Mouse (Mus musculus): ENCODE measurements around the gene Spaca4. TPM values are rescaled to one million over a fixed set of nuclear protein-coding genes. Genes with fewer than 3 reads are reported as not detected.
A peak's percentile ranks its signal among the peaks of the same experiment; 100 is the strongest.

Gene Spaca4
- total and polyA plus RNA-seq, 3 experiments = 0.38 TPM; not detected in 2

DNA sequence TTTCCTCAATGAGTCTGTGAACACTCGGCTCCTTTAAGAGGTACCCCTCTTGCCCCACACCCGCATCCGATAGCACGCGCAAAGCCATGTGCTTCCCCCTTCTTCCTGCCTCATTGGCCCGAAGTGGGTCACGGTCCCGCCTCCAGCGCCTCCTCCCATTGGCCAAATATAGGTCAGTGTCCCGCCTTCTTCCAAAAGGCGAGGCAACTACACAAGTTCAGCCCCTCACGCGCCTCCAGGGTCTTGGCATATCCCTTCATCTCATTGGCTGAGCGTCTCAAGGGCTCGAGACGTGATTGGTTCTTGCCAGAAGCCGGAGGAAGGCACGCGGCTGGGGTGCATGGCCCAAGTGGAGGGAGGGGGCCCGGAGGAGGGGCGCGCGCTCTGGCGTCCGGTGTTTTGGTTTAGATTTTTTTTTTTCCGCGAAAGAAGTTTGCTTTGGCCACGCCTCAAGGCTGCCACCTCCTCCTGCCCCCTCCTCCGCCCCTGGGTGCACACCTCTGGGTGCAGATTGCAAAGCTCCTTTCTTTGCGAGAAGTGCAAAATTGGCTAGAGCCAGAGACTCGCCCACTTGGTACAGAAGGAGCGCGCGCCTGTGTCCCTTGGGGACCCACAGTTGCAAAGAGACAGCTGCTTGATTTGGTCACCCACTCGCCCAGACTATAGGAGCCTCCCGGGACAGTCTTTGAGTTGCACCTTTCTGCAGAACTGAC is 20.7 kb downstream of the Spaca4 start, which contains the start of gene Dbp:
TSS of gene Dbp (plus strand) at position 359 of the 713 bp plus-strand sequence.
- Histone ChIP-seq H3K9ac (ENCODE audit: control insufficient read depth, low read depth, low read length, poor library complexity, severe bottlenecking) (peak within 1 kb of the TSS; percentile 98), H3K9me3 (replicated peaks; ENCODE audit: insufficient read depth, low read length) (no peaks in the 10 kb centered on the region), H3K4me3 (ENCODE audit: control insufficient read depth in 1 of 2, insufficient read depth in 1 of 2, low read depth in 2 of 2, low read length in 2 of 2) (peak within 1 kb of the TSS; percentile 82 to 85), H3K27ac (ENCODE audit: control insufficient read depth, low read depth, low read length) (peak within 1 kb of the TSS; percentile 82), H3K79me2 (ENCODE audit: control insufficient read depth, insufficient read depth, low read length, poor library complexity) (peaks cover 7% of the 10 kb centered on the region), H3K4me1 (ENCODE audit: control insufficient read depth in 1 of 2, insufficient read depth in 2 of 2, low read length in 2 of 2) (peaks cover 0 to 18% of the 10 kb centered on the region in 2 experiments; a peak in 2 of 4 replicates), H3K36me3 (ENCODE audit: control insufficient read depth in 1 of 2, insufficient read depth in 2 of 2, low read length in 2 of 2) (peaks cover 0 to 5% of the 10 kb centered on the region in 2 experiments; a peak in 2 of 4 replicates), H3K27me3 (ENCODE audit: control insufficient read depth in 1 of 2, insufficient read depth in 2 of 2, low read length in 2 of 2) (peaks cover 0 to under 1% of the 10 kb centered on the region in 2 experiments; a peak in 1 of 4 replicates)
- DNase-seq (ENCODE audit: low read depth, low spot score) = peak; percentile 99
- TF ChIP-seq ZNF384 (IDR thresholded peaks at IDR 0.05; ENCODE audit: low read depth, low read length) = peak; percentile 94
- no peak for TF ChIP-seq JUND (IDR thresholded peaks at IDR 0.05; ENCODE audit: low read depth, low read length)
- TF ChIP-seq CHD2 (IDR thresholded peaks at IDR 0.05; ENCODE audit: low read length) = peak; percentile 73
- TF ChIP-seq RAD21 (IDR thresholded peaks at IDR 0.05; ENCODE audit: low read depth, low read length) = no peak
- TF ChIP-seq RCOR1 (IDR thresholded peaks at IDR 0.05; ENCODE audit: low read depth, low read length) = no peak
- 0 out of 2 replicates have a peak, but pooled peaks have one; percentile 21 for TF ChIP-seq ZMIZ1 (IDR thresholded peaks at IDR 0.05; ENCODE audit: low read depth, low read length)
- TF ChIP-seq SMC3 (IDR thresholded peaks at IDR 0.05; ENCODE audit: low read depth, low read length) = no peak
- 0 out of 2 replicates have a peak, but pooled peaks have one; percentile 18 for TF ChIP-seq TCF12 (IDR thresholded peaks at IDR 0.05; ENCODE audit: low read depth, low read length)
- peak; percentile 57 for TF ChIP-seq ETS1 (IDR thresholded peaks at IDR 0.05; ENCODE audit: low read depth, low read length)
- peak; percentile 21; the same call in 1 of the 2 replicates for TF ChIP-seq NELFE (IDR thresholded peaks at IDR 0.05; ENCODE audit: low read depth, low read length)
- peak; percentile 98 for TF ChIP-seq MYC (IDR thresholded peaks at IDR 0.05; ENCODE audit: low read depth, low read length)
- peak; percentile 77; the same call in 1 of the 2 replicates for TF ChIP-seq E2F4 (IDR thresholded peaks at IDR 0.05; ENCODE audit: borderline replicate concordance, low read depth, low read length)
- TF ChIP-seq MAZ (IDR thresholded peaks at IDR 0.05; ENCODE audit: low read depth, low read length) = peak; percentile 98
- TF ChIP-seq SIN3A (IDR thresholded peaks at IDR 0.05; ENCODE audit: low read length) = peak; percentile 97
- TF ChIP-seq HCFC1 (IDR thresholded peaks at IDR 0.05; ENCODE audit: low read depth, low read length) = peak; percentile 81
- peak; percentile 57 for TF ChIP-seq KAT2A (conservative IDR thresholded peaks at IDR 0.05; ENCODE audit: low read depth, low read length)
- peak; percentile 94 for TF ChIP-seq MXI1 (IDR thresholded peaks at IDR 0.05; ENCODE audit: low read depth, low read length)
- TF ChIP-seq BHLHE40 (IDR thresholded peaks at IDR 0.05; ENCODE audit: borderline replicate concordance, low read depth, low read length) = peak; percentile 83
- peak; percentile 98 for TF ChIP-seq MAX (IDR thresholded peaks at IDR 0.05; ENCODE audit: low read length)
- TF ChIP-seq USF1 (IDR thresholded peaks at IDR 0.05; ENCODE audit: low read depth, low read length) = peak; percentile 87
- peak; percentile 42; the same call in 1 of the 2 replicates for TF ChIP-seq NRF1 (IDR thresholded peaks at IDR 0.05; ENCODE audit: insufficient read depth, low read depth, low read length, poor library complexity, severe bottlenecking)

All from MEL (cell line).